ENCODE assay signal across 8 mouse cellular contexts in the genomic region with DNA sequence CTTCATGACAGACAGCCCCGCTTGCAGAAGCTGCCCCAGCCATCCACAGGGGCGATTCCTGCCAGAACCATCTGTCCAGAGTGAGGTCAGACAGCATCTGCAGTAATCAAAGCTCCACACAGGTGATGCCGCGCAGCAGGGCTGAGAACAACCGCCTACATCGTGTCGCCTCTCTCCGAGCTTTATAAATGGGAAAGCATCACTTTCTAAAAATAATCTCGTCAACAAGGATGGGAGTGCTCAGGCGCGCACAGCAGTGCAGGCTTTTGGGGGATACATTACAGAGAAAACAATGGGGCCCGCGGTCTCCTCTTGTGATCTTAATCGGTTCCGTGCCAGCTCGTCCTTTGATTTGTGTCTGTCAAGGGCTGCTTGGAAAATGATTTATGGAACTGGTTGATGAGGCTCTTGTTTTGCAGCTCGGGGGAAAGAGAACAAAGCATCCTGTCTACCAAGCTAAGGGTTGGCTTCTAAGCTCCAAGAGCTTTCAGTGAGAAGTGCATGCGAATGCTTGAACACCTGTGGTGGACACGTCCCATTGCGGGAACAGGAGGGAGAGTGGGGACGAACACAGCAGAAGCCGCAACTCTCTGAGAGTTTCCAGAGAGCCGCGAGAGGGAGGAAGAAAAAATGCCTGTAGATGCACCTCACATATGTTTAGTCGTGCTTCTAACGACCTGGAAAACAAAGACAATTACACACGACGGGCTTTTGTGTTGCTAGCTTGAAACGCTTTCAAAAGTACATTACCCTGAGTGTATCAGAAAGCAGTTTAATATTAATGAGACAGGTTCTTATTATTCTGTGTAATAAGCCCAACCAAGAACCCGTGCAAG. TPM values are rescaled to one million over a fixed set of nuclear protein-coding genes. Genes with fewer than 3 reads are reported as not detected.
DNase-seq lines count a peak whose midpoint lies in the region; ATAC-seq and TF ChIP-seq lines count a peak whose summit lies in the region.

No protein-coding gene starts in this region.

- peak; percentile 36 to 43 for DNase-seq in kidney, postnatal 4 days
- DNase-seq in kidney, adult 2 months = no peak
- peak; percentile 38 for DNase-seq in embryo, embryonic 9.5 days (ENCODE audit: extremely low spot score)
- DNase-seq in thymus, postnatal 25 days = no peak
- no peak for DNase-seq in lung, postnatal 14 days
- no peak for DNase-seq in liver, postnatal 0 days

- no peak for TF ChIP-seq CTCF in kidney, adult 2 months (conservative IDR thresholded peaks at IDR 0.05; ENCODE audit: insufficient read depth, insufficient read length, low read depth, low read length)
- no peak for TF ChIP-seq CTCF in liver, postnatal 0 days (IDR thresholded peaks at IDR 0.05; ENCODE audit: low read depth)

- no peak overlapping the region for H3K4me3 ChIP-seq in kidney, adult 2 months (ENCODE audit: insufficient read depth, low read depth, low read length)
- H3K4me3 ChIP-seq in hindbrain, embryonic 12.5 days = peak overlapping the region; percentile 20; the same call in 1 of the 2 replicates
- H3K4me3 ChIP-seq in midbrain, embryonic 16.5 days (ENCODE audit: low read depth, low read length) = peak overlapping the region; percentile 18
- no peak overlapping the region for H3K4me3 ChIP-seq in liver, postnatal 0 days (ENCODE audit: low read depth, low read length)

- TF ChIP-seq POLR2A in kidney, adult 2 months (IDR thresholded peaks at IDR 0.05; ENCODE audit: low read depth, low read length) = no peak

- H3K4me1 ChIP-seq in kidney, adult 2 months (ENCODE audit: control insufficient read depth, insufficient read depth, low read length) = peaks cover 6% of the 10 kb centered on the region
- H3K4me1 ChIP-seq in hindbrain, embryonic 12.5 days = peaks cover 28% of the 10 kb centered on the region
- H3K4me1 ChIP-seq in midbrain, embryonic 16.5 days (ENCODE audit: control insufficient read depth, insufficient read depth, low read length) = peaks cover 26% of the 10 kb centered on the region
- no peaks in the 10 kb centered on the region for H3K4me1 ChIP-seq in liver, postnatal 0 days (ENCODE audit: insufficient read depth)

- no peak overlapping the region for H3K27ac ChIP-seq in kidney, adult 2 months (ENCODE audit: insufficient read depth, low read depth, low read length)
- H3K27ac ChIP-seq in hindbrain, embryonic 12.5 days = peak overlapping the region; percentile 57
- peak overlapping the region; percentile 67 for H3K27ac ChIP-seq in midbrain, embryonic 16.5 days (ENCODE audit: low read length)
- no peak overlapping the region for H3K27ac ChIP-seq in liver, postnatal 0 days (ENCODE audit: low read depth)

- H3K36me3 ChIP-seq in kidney, adult 2 months (ENCODE audit: control insufficient read depth, insufficient read depth, low read length) = no peaks in the 10 kb centered on the region
- no peaks in the 10 kb centered on the region for H3K36me3 ChIP-seq in hindbrain, embryonic 12.5 days
- H3K36me3 ChIP-seq in midbrain, embryonic 16.5 days (ENCODE audit: control insufficient read depth, insufficient read depth, low read length) = no peaks in the 10 kb centered on the region
- no peaks in the 10 kb centered on the region for H3K36me3 ChIP-seq in liver, postnatal 0 days (replicated peaks; ENCODE audit: insufficient read depth, low read length)

- WGBS in kidney, adult 2 months = 16% methylated on average over 30 of the region's 30 CpGs
- 6% methylated on average over 30 of the region's 30 CpGs for WGBS in hindbrain, embryonic 12.5 days
- 7% methylated on average over 30 of the region's 30 CpGs for WGBS in midbrain, embryonic 16.5 days
- WGBS in liver, postnatal 0 days (ENCODE audit: insufficient replicate concordance) = 21% methylated on average over 30 of the region's 30 CpGs

- TF ChIP-seq EP300 in liver, postnatal 0 days (IDR thresholded peaks at IDR 0.05; ENCODE audit: low read depth) = no peak

- peak overlapping the region; percentile 4; the same call in 1 of the 2 replicates for H3K9ac ChIP-seq in hindbrain, embryonic 12.5 days
- H3K9ac ChIP-seq in midbrain, embryonic 16.5 days (ENCODE audit: low read depth, low read length) = peak overlapping the region; percentile 54
- no peak overlapping the region for H3K9ac ChIP-seq in liver, postnatal 0 days (replicated peaks)

- H3K9me3 ChIP-seq in hindbrain, embryonic 12.5 days (replicated peaks) = no peaks in the 10 kb centered on the region
- no peaks in the 10 kb centered on the region for H3K9me3 ChIP-seq in midbrain, embryonic 16.5 days (replicated peaks; ENCODE audit: control insufficient read depth, low read length, poor library complexity, severe bottlenecking)
- H3K9me3 ChIP-seq in liver, postnatal 0 days (ENCODE audit: low read length) = no peaks in the 10 kb centered on the region

- 0 out of 2 replicates have a peak, but pooled peaks have one; percentile 46 for ATAC-seq in hindbrain, embryonic 12.5 days (ENCODE audit: low FRiP score)
- 0 out of 2 replicates have a peak, but pooled peaks have one; percentile 28 for ATAC-seq in midbrain, embryonic 16.5 days
- no peak for ATAC-seq in liver, postnatal 0 days

- peak overlapping the region; percentile 50 for H3K4me2 ChIP-seq in hindbrain, embryonic 12.5 days (replicated peaks)
- peak overlapping the region; percentile 47 for H3K4me2 ChIP-seq in midbrain, embryonic 16.5 days (ENCODE audit: low read length)
- H3K4me2 ChIP-seq in liver, postnatal 0 days (ENCODE audit: low read depth, low read length) = no peak overlapping the region

- H3K27me3 ChIP-seq in kidney, adult 2 months (replicated peaks; ENCODE audit: control insufficient read depth, insufficient read depth, low read length) = no peaks in the 10 kb centered on the region
- H3K27me3 ChIP-seq in hindbrain, embryonic 12.5 days = peaks cover 3% of the 10 kb centered on the region; the same call in 1 of the 2 replicates
- no peaks in the 10 kb centered on the region for H3K27me3 ChIP-seq in midbrain, embryonic 16.5 days (ENCODE audit: control insufficient read depth, insufficient read depth, low read depth, low read length)
- 0 out of 2 replicates have a peak, but pooled peaks cover 6% of the 10 kb centered on the region for H3K27me3 ChIP-seq in liver, postnatal 0 days (ENCODE audit: insufficient read depth, low read length)

RNA-seq across cellular contexts. Expression of a gene that starts 44.2 kb away (rescaled TPM):
- 15.0 and 17.9 TPM in 2 replicates for polyA plus RNA-seq in kidney, adult 2 months (2012; rRNA removed)
- polyA plus RNA-seq in hindbrain, embryonic 12.5 days (2016; fragmentation: Nextera tagmentation; extraction: Ambion mirVana) = 5.0 TPM in 2 replicates
- polyA plus RNA-seq in midbrain, embryonic 16.5 days (2015; fragmentation: Nextera tagmentation; extraction: Ambion mirVana) = 10.4 and 10.8 TPM in 2 replicates
- polyA plus RNA-seq in liver, postnatal 0 days (2015; fragmentation: Nextera tagmentation; extraction: Ambion mirVana) = 3.9 and 4.4 TPM in 2 replicates

Comparison
In these comparisons a context has a peak if more than half of its experiments do, and no peak if none do; other contexts are left out.
1. DNase-seq: peak in kidney, postnatal 4 days (2 of 2) and embryo, embryonic 9.5 days (single experiment); none in kidney, adult 2 months (single experiment), thymus, postnatal 25 days (single experiment), lung, postnatal 14 days (single experiment) and liver, postnatal 0 days (single experiment).
2. H3K27ac ChIP-seq: peak in hindbrain, embryonic 12.5 days (single experiment) and midbrain, embryonic 16.5 days (single experiment); none in kidney, adult 2 months (single experiment) and liver, postnatal 0 days (single experiment).
3. H3K4me3 ChIP-seq: peak in hindbrain, embryonic 12.5 days (single experiment) and midbrain, embryonic 16.5 days (single experiment); none in kidney, adult 2 months (single experiment) and liver, postnatal 0 days (single experiment).